Mouse (Mus musculus): Measurements from ENCODE around the gene Epsti1. TPM values are rescaled to one million over a fixed set of nuclear protein-coding genes. Genes with fewer than 3 reads are reported as not detected.

Epsti1 gene
- total and polyA plus RNA-seq, 3 experiments: 0.86 to 0.97 (median 0.93) TPM

DNA sequence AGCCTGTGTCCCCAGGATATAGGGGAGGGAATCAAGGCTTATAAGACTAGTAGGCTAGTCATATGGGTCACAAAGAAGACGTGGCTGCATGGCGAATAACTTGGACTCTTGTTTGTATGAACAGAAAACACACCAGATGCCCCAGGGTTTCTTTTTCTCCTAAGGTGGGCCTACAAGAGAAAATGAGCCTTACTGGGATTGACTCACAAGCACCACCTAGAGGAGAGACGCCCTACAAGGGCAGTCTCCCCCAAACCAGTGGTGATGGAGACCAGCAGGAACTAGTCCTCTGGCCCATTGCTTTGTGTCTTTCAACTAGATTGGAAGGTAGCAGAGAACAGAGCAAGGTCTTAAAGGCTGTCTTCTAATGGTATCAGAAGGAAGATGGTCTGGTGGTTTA is 22.7 kb downstream of the Epsti1 start:
- H3K27me3 ChIP-seq (ENCODE audit: control insufficient read depth, insufficient read depth, low read length): no peaks in the 10 kb centered on the region
- H3K79me2 ChIP-seq (replicated peaks; ENCODE audit: control insufficient read depth, insufficient read depth, low read length): no peaks in the 10 kb centered on the region
- TF ChIP-seq POLR2A (IDR thresholded peaks at IDR 0.05; ENCODE audit: insufficient read depth, low read depth, low read length): no peak
- TF ChIP-seq CTCF (IDR thresholded peaks at IDR 0.05): peak; percentile 74
- H3K36me3 ChIP-seq (ENCODE audit: control insufficient read depth, insufficient read depth, low read length): no peaks in the 10 kb centered on the region
- H3K9ac ChIP-seq (ENCODE audit: low read depth, low read length): no peak overlapping the region
- peak in 1 of 2 experiments; percentile 8 for DNase-seq
- 56% methylated on average over 3 of the region's 3 CpGs for WGBS
- no peaks in the 10 kb centered on the region; the same call in 1 of the 2 replicates for H3K4me1 ChIP-seq (ENCODE audit: control insufficient read depth, insufficient read depth, low read length)
- H3K27ac ChIP-seq: no peak overlapping the region
- intact Hi-C loops (cut with DNase I): loop anchor here (2.0 to 10.0 kb wide), 2 partner anchors 442 to 874 kb away; no protein-coding TSS in a partner anchor
- no peak overlapping the region for H3K4me3 ChIP-seq

DNA sequence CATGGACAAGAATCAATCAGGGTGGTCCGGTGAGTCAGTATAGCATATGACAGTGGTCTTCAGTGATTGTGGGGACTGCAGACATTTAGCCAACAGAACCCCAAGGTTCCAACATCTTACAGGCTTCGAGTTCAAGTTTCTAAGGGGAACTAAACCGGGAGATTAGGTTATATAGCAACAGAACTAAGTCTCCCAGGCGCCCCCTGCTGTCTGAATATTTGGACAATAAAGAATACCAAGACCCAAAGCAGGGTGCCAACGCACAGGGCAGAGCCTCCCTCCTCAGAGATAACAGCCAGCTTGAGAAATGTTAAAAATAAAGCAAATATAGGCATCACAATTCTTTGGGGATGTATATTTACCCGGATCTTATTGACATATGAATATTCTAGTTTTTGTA is 24.0 kb downstream of the Epsti1 start:
- TF ChIP-seq EP300 (IDR thresholded peaks at IDR 0.05; ENCODE audit: insufficient read depth, low read depth, low read length): no peak
- peak; percentile 80 for TF ChIP-seq CTCF (IDR thresholded peaks at IDR 0.05)
- Histone ChIP-seq H3K4me3 (no peak overlapping the region), H3K9ac (ENCODE audit: low read depth, low read length) (no peak overlapping the region), H3K4me1 (ENCODE audit: control insufficient read depth, insufficient read depth, low read length) (peaks cover 1% of the 10 kb centered on the region), H3K27ac (no peak overlapping the region), H3K27me3 (ENCODE audit: control insufficient read depth, insufficient read depth, low read length) (no peaks in the 10 kb centered on the region), H3K79me2 (replicated peaks; ENCODE audit: control insufficient read depth, insufficient read depth, low read length) (no peaks in the 10 kb centered on the region), H3K36me3 (ENCODE audit: control insufficient read depth, insufficient read depth, low read length) (no peaks in the 10 kb centered on the region)
- intact Hi-C loops (cut with DNase I): loop anchor here (1.0 to 10.0 kb wide), 2 partner anchors 443 to 787 kb away; no protein-coding TSS in a partner anchor
- peak; percentile 44 to 60 for DNase-seq
- WGBS: 30% methylated on average over 6 of the region's 6 CpGs

DNA sequence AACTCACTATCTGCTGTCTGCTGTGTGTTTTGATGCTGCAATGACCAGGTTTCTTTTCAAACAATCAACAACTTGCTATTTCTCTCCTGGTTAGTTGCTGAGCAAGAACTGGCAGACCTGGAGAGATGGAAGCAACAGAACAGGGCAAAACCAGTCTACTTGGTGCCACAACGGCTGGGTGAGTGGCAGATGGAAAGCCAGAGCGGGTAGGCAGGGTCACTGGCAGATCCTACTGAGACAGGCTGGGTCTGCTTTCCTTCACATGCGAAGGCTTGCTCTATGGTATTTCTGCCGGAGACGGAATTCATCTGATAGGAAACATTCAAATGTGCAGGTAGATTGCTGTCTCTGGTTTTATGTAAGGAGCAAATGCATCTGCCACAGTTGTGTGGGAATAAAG is 24.6 kb downstream of the Epsti1 start:
- no peak for DNase-seq
- Histone ChIP-seq H3K79me2 (replicated peaks; ENCODE audit: control insufficient read depth, insufficient read depth, low read length) (no peaks in the 10 kb centered on the region), H3K27ac (no peak overlapping the region), H3K4me1 (ENCODE audit: control insufficient read depth, insufficient read depth, low read length) (peaks cover 1% of the 10 kb centered on the region), H3K9ac (ENCODE audit: low read depth, low read length) (no peak overlapping the region), H3K4me3 (no peak overlapping the region), H3K27me3 (ENCODE audit: control insufficient read depth, insufficient read depth, low read length) (no peaks in the 10 kb centered on the region), H3K36me3 (ENCODE audit: control insufficient read depth, insufficient read depth, low read length) (no peaks in the 10 kb centered on the region)
- intact Hi-C loops (cut with DNase I): loop anchor here (1.0 to 10.0 kb wide), 2 partner anchors 444 to 787 kb away; no protein-coding TSS in a partner anchor
- 84% methylated on average over 5 of the region's 5 CpGs for WGBS
- TF ChIP-seq CTCF (IDR thresholded peaks at IDR 0.05) (no peak), EP300 (IDR thresholded peaks at IDR 0.05; ENCODE audit: insufficient read depth, low read depth, low read length) (no peak), POLR2A (IDR thresholded peaks at IDR 0.05; ENCODE audit: insufficient read depth, low read depth, low read length) (no peak)

DNA sequence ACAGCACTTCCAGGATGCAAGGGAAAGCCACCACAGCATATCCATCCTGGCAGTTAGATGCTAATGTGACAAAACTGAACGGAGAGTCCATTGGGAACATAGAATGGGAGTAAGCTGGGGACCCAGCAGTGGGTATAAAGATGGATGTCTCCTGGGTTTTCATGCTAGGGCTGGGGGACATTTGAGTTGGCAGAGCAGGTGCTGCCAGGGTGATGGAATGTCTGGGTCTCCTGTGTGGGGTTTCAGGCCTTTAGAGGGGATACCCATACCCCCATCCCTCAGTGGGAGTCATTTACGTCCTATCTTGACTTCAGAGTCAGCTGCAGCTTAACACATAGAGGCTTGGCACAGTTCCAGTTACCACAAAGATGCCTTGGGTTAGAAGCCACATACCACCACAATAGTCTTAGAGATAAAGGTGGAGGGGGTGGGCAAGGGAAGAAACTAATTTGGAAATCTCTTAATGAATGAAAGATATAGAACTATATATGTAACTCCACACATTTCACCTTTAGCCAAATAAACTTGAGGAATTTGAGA is 25.2 kb downstream of the Epsti1 start:
- TF ChIP-seq POLR2A (IDR thresholded peaks at IDR 0.05; ENCODE audit: insufficient read depth, low read depth, low read length): no peak
- TF ChIP-seq CTCF (IDR thresholded peaks at IDR 0.05): no peak
- TF ChIP-seq EP300 (IDR thresholded peaks at IDR 0.05; ENCODE audit: insufficient read depth, low read depth, low read length): no peak
- Histone ChIP-seq H3K27me3 (ENCODE audit: control insufficient read depth, insufficient read depth, low read length) (no peaks in the 10 kb centered on the region), H3K36me3 (ENCODE audit: control insufficient read depth, insufficient read depth, low read length) (no peaks in the 10 kb centered on the region), H3K27ac (no peak overlapping the region), H3K4me1 (ENCODE audit: control insufficient read depth, insufficient read depth, low read length) (peaks cover 1% of the 10 kb centered on the region), H3K4me3 (no peak overlapping the region), H3K9ac (ENCODE audit: low read depth, low read length) (no peak overlapping the region), H3K79me2 (replicated peaks; ENCODE audit: control insufficient read depth, insufficient read depth, low read length) (no peaks in the 10 kb centered on the region)
- WGBS: 48% methylated on average over 2 of the region's 2 CpGs
- no peak for DNase-seq
- intact Hi-C loops (cut with DNase I): loop anchor here (10.0 kb wide), 1 partner anchor 444 kb away; no protein-coding TSS in a partner anchor

DNA sequence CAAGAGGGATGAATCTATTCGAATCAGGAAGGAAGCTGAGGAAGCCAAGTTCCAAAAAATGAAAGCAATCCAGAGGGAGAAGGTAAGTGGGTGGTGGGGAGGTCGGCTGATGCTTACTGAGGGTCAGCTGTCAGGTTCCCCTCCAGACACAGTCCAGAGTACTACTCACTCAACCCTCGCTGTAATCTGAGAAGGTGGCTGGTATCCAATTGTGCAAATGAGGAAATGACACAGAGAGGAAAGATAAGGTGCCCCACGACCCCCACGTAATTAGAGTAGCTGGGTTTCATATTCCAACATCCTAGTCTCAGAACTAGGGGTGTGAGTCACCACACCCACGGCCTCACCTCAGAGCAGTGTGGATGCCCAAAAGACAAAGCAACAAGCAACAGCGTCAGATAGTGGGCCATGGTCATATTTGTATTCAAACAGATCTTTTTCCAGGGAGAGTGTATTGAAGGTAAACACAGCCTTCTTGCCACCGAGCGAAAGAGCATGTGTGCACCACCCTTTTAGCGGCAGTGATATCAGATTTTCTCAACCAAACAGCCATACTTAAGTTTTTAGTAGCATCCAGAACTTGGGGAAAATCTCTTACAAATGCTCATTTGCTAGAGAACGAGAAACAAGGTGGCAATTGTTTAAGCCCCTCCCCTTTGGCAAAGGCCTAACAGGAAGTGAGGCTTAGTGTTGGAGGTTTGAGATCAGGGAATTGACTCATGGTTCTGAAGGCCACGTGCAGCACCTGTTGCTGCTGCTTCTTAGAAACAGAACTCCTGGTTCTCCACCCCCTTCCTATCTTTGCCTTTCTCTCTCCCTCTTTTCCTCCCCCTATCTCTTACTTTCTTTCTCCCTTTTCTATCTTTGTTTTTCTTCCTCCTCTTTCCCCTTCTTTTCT is 28.4 kb downstream of the Epsti1 start:
- DNase-seq: no peak
- H3K27ac ChIP-seq: no peak overlapping the region
- H3K79me2 ChIP-seq (replicated peaks; ENCODE audit: control insufficient read depth, insufficient read depth, low read length): no peaks in the 10 kb centered on the region
- H3K4me1 ChIP-seq (ENCODE audit: control insufficient read depth, insufficient read depth, low read length): peaks cover 1% of the 10 kb centered on the region
- no peak overlapping the region for H3K9ac ChIP-seq (ENCODE audit: low read depth, low read length)
- no peak overlapping the region for H3K4me3 ChIP-seq
- intact Hi-C loops (cut with DNase I): no loop called here
- no peaks in the 10 kb centered on the region for H3K27me3 ChIP-seq (ENCODE audit: control insufficient read depth, insufficient read depth, low read length)
- WGBS: 19% methylated on average over 12 of the region's 12 CpGs
- H3K36me3 ChIP-seq (ENCODE audit: control insufficient read depth, insufficient read depth, low read length): no peaks in the 10 kb centered on the region
- TF ChIP-seq EP300 (IDR thresholded peaks at IDR 0.05; ENCODE audit: insufficient read depth, low read depth, low read length): no peak
- TF ChIP-seq CTCF (IDR thresholded peaks at IDR 0.05): no peak
- no peak for TF ChIP-seq POLR2A (IDR thresholded peaks at IDR 0.05; ENCODE audit: insufficient read depth, low read depth, low read length)

DNA sequence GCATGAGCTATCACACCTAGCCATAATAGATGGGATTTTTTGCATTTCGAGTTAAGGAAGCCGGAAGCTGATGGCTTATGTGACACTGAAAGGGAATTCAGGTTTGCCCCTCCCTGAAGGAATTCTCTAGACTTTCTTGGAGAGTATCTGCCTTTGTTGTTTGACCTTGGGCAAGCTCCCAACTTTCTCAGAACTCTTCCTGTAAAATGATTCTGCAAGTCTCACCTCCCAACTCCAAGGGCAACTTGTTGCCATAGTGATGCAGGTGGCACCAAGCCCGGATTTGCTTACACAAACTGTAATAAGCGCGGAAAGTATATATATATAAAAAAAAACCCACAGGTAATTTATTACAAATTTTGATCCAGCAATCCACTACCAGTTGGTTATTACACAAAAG is 29.2 kb downstream of the Epsti1 start:
- Histone ChIP-seq H3K79me2 (replicated peaks; ENCODE audit: control insufficient read depth, insufficient read depth, low read length) (no peaks in the 10 kb centered on the region), H3K27me3 (ENCODE audit: control insufficient read depth, insufficient read depth, low read length) (no peaks in the 10 kb centered on the region; the same call in 1 of the 2 replicates)

More for the DNA sequence above, 29.2 kb downstream of the Epsti1 start:
- Histone ChIP-seq H3K4me1 (ENCODE audit: control insufficient read depth, insufficient read depth, low read length) (peaks cover 1% of the 10 kb centered on the region), H3K36me3 (ENCODE audit: control insufficient read depth, insufficient read depth, low read length) (no peaks in the 10 kb centered on the region), H3K27ac (no peak overlapping the region), H3K9ac (ENCODE audit: low read depth, low read length) (no peak overlapping the region), H3K4me3 (no peak overlapping the region)
- intact Hi-C loops (cut with DNase I): no loop called here
- DNase-seq: no peak
- TF ChIP-seq CTCF (IDR thresholded peaks at IDR 0.05) (no peak), POLR2A (IDR thresholded peaks at IDR 0.05; ENCODE audit: insufficient read depth, low read depth, low read length) (no peak), EP300 (IDR thresholded peaks at IDR 0.05; ENCODE audit: insufficient read depth, low read depth, low read length) (no peak)
- 60% methylated on average over 5 of the region's 5 CpGs for WGBS
